Mouse (Mus musculus) testis, postnatal 10 days (tissue): ENCODE data around the gene Vpreb3.
"Not testable (repeated sequence)": the region's sequence is repeated elsewhere in the genome, so short reads cannot be mapped to it uniquely, and the experiment has no call there.

Source experiments
- DNase-seq: peaks from one replicate; pipeline ENCODE4 v3.0.0; 2021; ENCODE audit warnings: low spot score

The Vpreb3 gene

GRCm38 (mm10) chr10:75973846-75974245 is 31.0 kb downstream of the Vpreb3 start:
- DNase-seq, result peak; percentile 41

GRCm38 (mm10) chr10:75975216-75975615 is 32.4 kb downstream of the Vpreb3 start:
- DNase-seq, result peak; percentile 35

- DNase-seq, result peak; percentile 36
These were observed 35.4 kb downstream of the Vpreb3 start for GRCm38 (mm10) chr10:75978119-75978834.

GRCm38 (mm10) chr10:75978835-75979157 is 35.9 kb downstream of the Vpreb3 start:
- no peak for DNase-seq

- DNase-seq, result peak; percentile 18
These were observed 36.6 kb downstream of the Vpreb3 start for GRCm38 (mm10) chr10:75979432-75979831.

- DNase-seq, result no peak
These were observed 47.7 kb downstream of the Vpreb3 start for GRCm38 (mm10) chr10:75990430-75991042.

- DNase-seq, result no peak
These were observed 50.9 kb downstream of the Vpreb3 start for GRCm38 (mm10) chr10:75993616-75994240.

GRCm38 (mm10) chr10:75994531-75995210 is 51.8 kb downstream of the Vpreb3 start:
- DNase-seq, result not testable (repeated sequence)

- no peak for DNase-seq
These were observed 52.6 kb downstream of the Vpreb3 start for GRCm38 (mm10) chr10:75995463-75995862.

- no peak for DNase-seq
These were observed 53.5 kb downstream of the Vpreb3 start for GRCm38 (mm10) chr10:75996315-75996714.
